In genomic region chr4:148084261-148084714, GRCm38 (mm10) we compare ENCODE assay signal across 10 mouse cellular contexts. TPM values are rescaled to one million over a fixed set of nuclear protein-coding genes. Genes with fewer than 3 reads are reported as not detected.
A peak's percentile ranks its signal among the peaks of the same experiment; 100 is the strongest.
DNase-seq lines count a peak whose midpoint lies in the region; ATAC-seq and TF ChIP-seq lines count a peak whose summit lies in the region.
"Had no signal": no experiment of that assay in that cellular context is flagged by ENCODE, and none has a peak within 500 bp of the region (broad histone marks: within the 10 kb centered on the region; RNA-seq: fewer than 3 reads in every experiment).

No protein-coding gene starts in this region.

- TF ChIP-seq CTCF in midbrain, postnatal 0 days (IDR thresholded peaks at IDR 0.05): no peak

- H3K9me3 ChIP-seq in neural tube, embryonic 15.5 days (replicated peaks): no peaks in the 10 kb centered on the region
- H3K9me3 ChIP-seq in midbrain, postnatal 0 days (ENCODE audit: low read length): no peaks in the 10 kb centered on the region
- H3K9me3 ChIP-seq: embryonic facial prominence, embryonic 13.5 days had no signal

- H3K27me3 ChIP-seq in neural tube, embryonic 15.5 days (replicated peaks): no peaks in the 10 kb centered on the region
- H3K27me3 ChIP-seq in midbrain, postnatal 0 days (ENCODE audit: insufficient read depth, low read length): no peaks in the 10 kb centered on the region
- H3K27me3 ChIP-seq: embryonic facial prominence, embryonic 13.5 days; Patski had no signal

- 21% methylated on average over 7 of the region's 8 CpGs for WGBS in neural tube, embryonic 15.5 days
- WGBS in midbrain, postnatal 0 days: 24% methylated on average over 8 of the region's 8 CpGs

- H3K4me3 ChIP-seq in neural tube, embryonic 15.5 days (replicated peaks): no peak overlapping the region
- H3K4me3 ChIP-seq in midbrain, postnatal 0 days (ENCODE audit: low read depth, low read length): no peak overlapping the region
- H3K4me3 ChIP-seq: embryonic facial prominence, embryonic 13.5 days had no signal

- no peaks in the 10 kb centered on the region for H3K36me3 ChIP-seq in neural tube, embryonic 15.5 days
- no peaks in the 10 kb centered on the region for H3K36me3 ChIP-seq in midbrain, postnatal 0 days (ENCODE audit: insufficient read depth, low read length)

- H3K4me2 ChIP-seq in neural tube, embryonic 15.5 days: no peak overlapping the region
- H3K4me2 ChIP-seq in midbrain, postnatal 0 days (ENCODE audit: low read depth, low read length, poor library complexity, severe bottlenecking): no peak overlapping the region
- H3K4me2 ChIP-seq: embryonic facial prominence, embryonic 13.5 days had no signal

- peaks cover 37% of the 10 kb centered on the region for H3K4me1 ChIP-seq in neural tube, embryonic 15.5 days
- H3K4me1 ChIP-seq in midbrain, postnatal 0 days (ENCODE audit: insufficient read depth, low read length): peaks cover 7% of the 10 kb centered on the region; the same call in 1 of the 2 replicates

- no peak overlapping the region for H3K9ac ChIP-seq in neural tube, embryonic 15.5 days (replicated peaks)
- H3K9ac ChIP-seq in midbrain, postnatal 0 days (replicated peaks; ENCODE audit: low read length, poor library complexity, severe bottlenecking): no peak overlapping the region

- DNase-seq in neural tube, embryonic 10.5 days (ENCODE audit: extremely low spot score, low spot score): peak; percentile 53
- DNase-seq in heart, adult 9 months (ENCODE audit: low spot score in 2 of 2): peak; percentile 71 to 74
- peak; percentile 66 to 76 for DNase-seq in kidney, postnatal 4 days
- DNase-seq in retina, postnatal 1 day: peak; percentile 59
- no peak for DNase-seq in MN1 (ENCODE audit: low spot score)
- no peak for DNase-seq in midbrain, postnatal 0 days (ENCODE audit: low spot score)
- no peak for DNase-seq in layer of hippocampus, adult 11-12 months (ENCODE audit: low spot score)

- no peak for ATAC-seq in neural tube, embryonic 15.5 days (ENCODE audit: low FRiP score)
- ATAC-seq in midbrain, postnatal 0 days (ENCODE audit: low FRiP score): no peak
- ATAC-seq: Patski had no signal

- no peak overlapping the region for H3K27ac ChIP-seq in neural tube, embryonic 15.5 days (replicated peaks)
- H3K27ac ChIP-seq in midbrain, postnatal 0 days (ENCODE audit: low read depth, low read length): no peak overlapping the region
- H3K27ac ChIP-seq: embryonic facial prominence, embryonic 13.5 days had no signal

RNA-seq across cellular contexts. Expression of gene Agtrap, which starts 3.5 kb away (rescaled TPM):
- 5.2 and 10.4 TPM in 2 replicates for polyA plus RNA-seq in neural tube, embryonic 15.5 days (2015; fragmentation: Nextera tagmentation; extraction: Ambion mirVana)
- total RNA-seq in midbrain, postnatal 0 days (2014; rRNA removed): 6.6 and 7.5 TPM in 2 replicates
- 7.4 and 8.6 TPM in 2 replicates for polyA plus RNA-seq in midbrain, postnatal 0 days (2015; fragmentation: Nextera tagmentation; extraction: Ambion mirVana)

RNA-seq across cellular contexts. Expression of gene Mthfr, which starts 45.4 kb away (rescaled TPM):
- 16.5 and 17.3 TPM in 2 replicates for polyA plus RNA-seq in neural tube, embryonic 15.5 days (2015; fragmentation: Nextera tagmentation; extraction: Ambion mirVana)
- 34.4 and 51.1 TPM in 2 replicates for total RNA-seq in midbrain, postnatal 0 days (2014; rRNA removed)
- polyA plus RNA-seq in midbrain, postnatal 0 days (2015; fragmentation: Nextera tagmentation; extraction: Ambion mirVana): 10.1 and 12.4 TPM in 2 replicates

RNA-seq across cellular contexts. Expression of gene Clcn6, which starts 45.7 kb away (rescaled TPM):
- polyA plus RNA-seq in neural tube, embryonic 15.5 days (2015; fragmentation: Nextera tagmentation; extraction: Ambion mirVana): 28.0 and 29.0 TPM in 2 replicates
- 58.2 and 64.9 TPM in 2 replicates for total RNA-seq in midbrain, postnatal 0 days (2014; rRNA removed)
- polyA plus RNA-seq in midbrain, postnatal 0 days (2015; fragmentation: Nextera tagmentation; extraction: Ambion mirVana): 26.1 and 26.5 TPM in 2 replicates

RNA-seq across cellular contexts. Expression of gene Mad2l2, which starts 45.9 kb away (rescaled TPM):
- polyA plus RNA-seq in neural tube, embryonic 15.5 days (2015; fragmentation: Nextera tagmentation; extraction: Ambion mirVana): 99.2 and 99.9 TPM in 2 replicates
- 42.0 and 51.7 TPM in 2 replicates for total RNA-seq in midbrain, postnatal 0 days (2014; rRNA removed)
- 84.0 and 89.1 TPM in 2 replicates for polyA plus RNA-seq in midbrain, postnatal 0 days (2015; fragmentation: Nextera tagmentation; extraction: Ambion mirVana)

RNA-seq across cellular contexts. Expression of gene Draxin, which starts 46.2 kb away (rescaled TPM):
- polyA plus RNA-seq in neural tube, embryonic 15.5 days (2015; fragmentation: Nextera tagmentation; extraction: Ambion mirVana): 7.3 and 10.4 TPM in 2 replicates
- 23.9 and 29.5 TPM in 2 replicates for total RNA-seq in midbrain, postnatal 0 days (2014; rRNA removed)
- polyA plus RNA-seq in midbrain, postnatal 0 days (2015; fragmentation: Nextera tagmentation; extraction: Ambion mirVana): 4.3 and 5.0 TPM in 2 replicates

Comparison
In these comparisons a context has a peak if more than half of its experiments do, and no peak if none do; other contexts are left out.
1. DNase-seq: peak in neural tube, embryonic 10.5 days (single experiment), heart, adult 9 months (2 of 2), kidney, postnatal 4 days (2 of 2) and retina, postnatal 1 day (single experiment); none in MN1 (single experiment), midbrain, postnatal 0 days (single experiment) and layer of hippocampus, adult 11-12 months (single experiment).